Mouse (Mus musculus) gastrocnemius, postnatal 10 days (tissue): ENCODE measurements around the gene Apoa4. TPM values are rescaled to one million over a fixed set of nuclear protein-coding genes. Genes with fewer than 3 reads are reported as not detected.

Source experiments
- DNase-seq: peaks from one replicate; pipeline ENCODE4 v3.0.0; 2021; ENCODE audit warnings: mixed read lengths
- long read RNA-seq, 2 experiments: library from polyadenylated mRNA; stranded (forward); transcript quantifications; one replicate each; pipeline ENCODE4 v2.0.0; 2021
- total RNA-seq, 2 experiments: library from RNA; stranded (reverse); gene quantifications; 2 replicates each; pipeline ENCODE4 v1.2.3; 2021

Gene Apoa4
- total RNA-seq = not detected
- long read RNA-seq, experiment 1 = 0 reads
- long read RNA-seq, experiment 2 = 0 reads

DNA sequence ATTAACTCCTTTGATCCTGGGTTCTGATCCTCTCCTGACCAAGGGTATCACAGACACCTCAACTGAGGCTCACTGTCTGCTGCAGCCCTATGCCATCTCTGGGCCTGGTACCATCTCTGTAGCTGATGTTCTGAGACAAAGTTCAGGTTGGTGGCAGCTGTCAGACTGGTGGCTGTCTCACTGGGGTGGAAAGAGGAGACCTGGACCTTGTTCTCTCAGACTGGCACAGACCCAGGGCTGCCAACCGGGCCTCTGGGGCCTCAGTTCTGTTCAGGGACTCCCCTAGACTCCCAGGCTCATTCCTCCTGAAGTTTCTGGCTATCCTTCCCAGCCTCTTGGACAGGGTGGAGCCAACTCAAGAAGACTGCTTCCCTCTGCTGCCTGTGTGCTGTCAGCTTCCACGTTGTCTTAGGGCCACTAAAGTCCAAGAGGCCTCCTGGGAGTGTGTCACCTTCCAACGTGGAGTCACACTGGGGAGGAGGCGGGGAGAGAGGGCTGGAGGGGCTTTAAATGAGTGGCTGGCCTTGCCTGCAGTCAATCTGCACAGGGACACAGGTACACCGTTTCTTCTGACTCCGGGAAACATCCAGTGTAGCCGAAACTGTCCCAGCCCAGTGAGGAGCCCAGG lies at the start of gene Apoa4:
Apoa4 (plus strand) TSS at position 171 of the 628 bp plus-strand sequence.
- no peak for DNase-seq

DNA sequence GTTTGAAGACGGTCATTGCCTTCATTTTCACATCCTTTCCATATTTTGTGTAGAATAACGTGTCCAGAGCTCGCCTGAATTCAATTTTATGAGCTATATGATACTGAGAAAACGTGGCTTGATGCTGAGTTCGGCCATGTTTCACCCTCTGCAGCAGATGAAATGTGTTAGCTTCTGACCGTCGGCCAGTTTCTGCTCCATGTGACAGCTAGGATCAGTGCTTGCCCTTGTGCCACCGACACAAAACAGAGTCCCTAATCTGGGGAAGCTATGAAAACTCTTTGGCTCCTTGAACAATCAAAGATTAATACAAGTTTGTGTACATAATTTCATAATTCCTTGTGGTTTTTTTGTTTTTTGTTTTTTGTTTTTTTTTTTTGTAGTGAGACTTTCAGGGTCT lies 49.3 kb upstream of the Apoa4 start:
- DNase-seq = no peak

- DNase-seq = no peak
Measured at GRCm38 (mm10) chr9:46191644-46192043, 48.9 kb upstream of the Apoa4 start.

DNA sequence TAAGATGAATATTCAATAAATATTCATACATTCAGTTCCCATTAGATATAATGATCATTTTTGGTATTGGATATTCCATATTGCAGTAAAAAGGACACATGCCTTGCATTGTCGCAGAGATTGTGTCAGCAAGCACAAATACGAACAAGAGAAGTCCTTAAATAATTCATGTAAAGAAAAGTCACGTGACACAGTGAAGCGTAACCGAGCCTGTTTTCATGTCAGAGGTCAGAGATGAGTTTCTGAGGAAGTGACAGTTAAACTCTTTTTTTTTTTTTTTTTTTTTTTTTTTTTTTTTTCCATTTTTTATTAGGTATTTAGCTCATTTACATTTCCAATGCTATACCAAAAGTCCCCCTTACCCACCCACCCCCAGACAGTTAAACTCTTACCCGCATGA lies 47.9 kb upstream of the Apoa4 start:
- no peak for DNase-seq

DNA sequence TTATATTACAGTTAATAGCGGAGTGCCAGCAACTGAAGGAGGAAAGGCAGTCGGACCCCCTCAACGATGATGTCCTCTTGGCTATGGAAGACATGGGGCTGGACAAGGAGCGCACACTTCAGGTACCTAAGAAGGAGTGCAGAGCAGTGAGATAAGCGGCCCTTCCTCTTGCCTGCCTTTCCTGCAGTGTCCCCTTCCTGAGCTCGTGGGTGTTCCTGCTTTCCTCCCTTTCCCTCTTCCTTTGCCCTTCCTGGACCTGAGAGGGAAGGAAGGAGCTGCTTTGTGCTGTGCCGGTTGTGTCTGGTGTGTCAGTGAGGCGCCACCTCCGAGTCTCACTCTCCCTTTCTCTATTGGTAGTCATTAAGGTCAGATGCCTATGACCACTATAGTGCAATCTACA lies 45.7 kb upstream of the Apoa4 start:
- DNase-seq = no peak

GRCm38 (mm10) chr9:46196699-46197169 lies 43.8 kb upstream of the Apoa4 start:
- DNase-seq = no peak

- DNase-seq = no peak
Measured at GRCm38 (mm10) chr9:46198461-46198860, 42.0 kb upstream of the Apoa4 start.

GRCm38 (mm10) chr9:46198936-46199335 lies 41.6 kb upstream of the Apoa4 start:
- no peak for DNase-seq

GRCm38 (mm10) chr9:46199609-46200008 lies 40.9 kb upstream of the Apoa4 start:
- DNase-seq = no peak

GRCm38 (mm10) chr9:46206834-46207500 lies 33.5 kb upstream of the Apoa4 start:
- DNase-seq = no peak

GRCm38 (mm10) chr9:46207501-46207869 lies 33.0 kb upstream of the Apoa4 start:
- DNase-seq = no peak

DNA sequence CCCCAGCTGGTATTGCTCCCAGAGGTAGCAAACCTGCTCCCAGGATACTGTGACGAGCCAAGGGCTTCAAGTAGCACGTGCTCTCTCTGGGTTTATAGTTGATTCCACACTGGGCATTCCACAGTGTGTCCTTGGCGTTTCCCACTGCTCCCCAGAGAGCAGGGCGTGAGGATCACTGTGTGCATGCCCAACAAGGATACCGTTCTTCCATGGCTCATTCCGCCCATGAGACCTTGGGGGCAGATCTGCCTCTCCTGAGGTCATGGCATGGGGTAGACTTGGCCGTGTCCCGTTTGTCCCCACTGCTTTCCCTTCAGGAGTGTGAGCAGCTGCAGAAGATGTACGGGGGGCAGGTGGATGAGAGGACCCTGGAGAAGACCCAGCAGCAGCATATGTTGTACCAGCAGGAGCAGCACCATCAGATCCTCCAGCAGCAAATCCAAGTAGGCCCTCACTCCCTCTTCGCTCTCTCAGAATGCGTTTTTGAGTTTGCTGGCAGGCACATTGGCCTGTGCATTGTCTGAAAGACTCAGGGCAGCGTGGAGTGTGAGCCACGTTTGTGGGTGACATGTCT lies 32.0 kb upstream of the Apoa4 start:
- no peak for DNase-seq

GRCm38 (mm10) chr9:46210473-46210872 lies 30.0 kb upstream of the Apoa4 start:
- no peak for DNase-seq

DNA sequence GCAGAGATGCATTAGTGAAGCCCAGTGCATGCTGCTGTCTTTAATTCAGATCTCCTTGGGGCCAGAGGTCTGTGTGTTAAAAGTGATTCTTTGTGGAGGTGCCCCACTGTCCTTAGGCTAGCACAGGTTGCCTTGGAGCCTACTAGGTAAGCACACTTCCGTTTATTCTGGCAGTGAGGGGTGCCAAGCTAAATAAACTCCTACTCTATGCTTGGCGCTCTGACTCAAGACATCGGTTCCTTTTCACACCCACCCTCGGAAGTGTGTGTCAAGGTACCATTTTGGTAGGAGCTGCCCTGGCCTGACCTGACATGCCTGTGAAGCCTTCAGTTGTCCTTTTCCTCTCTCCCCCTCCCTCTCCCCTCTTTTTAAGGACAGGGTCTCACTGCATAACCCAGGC lies 26.2 kb upstream of the Apoa4 start:
- DNase-seq = no peak

DNA sequence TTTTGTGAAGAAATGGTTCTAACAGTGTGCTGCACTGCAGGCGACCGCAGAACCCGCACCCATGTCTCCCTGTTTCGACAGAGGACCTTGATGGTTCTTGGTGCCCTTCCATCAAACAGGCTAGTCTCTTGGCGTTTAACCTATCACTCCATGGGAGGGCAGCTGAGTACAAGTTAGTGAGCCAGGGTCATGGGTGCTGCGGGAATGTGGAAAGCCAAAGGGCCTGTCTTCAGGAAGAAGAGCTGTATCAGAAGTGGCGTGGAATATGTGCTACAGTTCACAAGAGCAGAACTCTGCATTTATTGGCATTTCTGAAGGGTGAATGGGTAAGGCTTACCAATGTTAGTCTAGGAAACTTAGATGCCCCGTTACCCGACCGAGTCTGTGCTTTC lies 25.6 kb upstream of the Apoa4 start:
- DNase-seq = no peak

DNA sequence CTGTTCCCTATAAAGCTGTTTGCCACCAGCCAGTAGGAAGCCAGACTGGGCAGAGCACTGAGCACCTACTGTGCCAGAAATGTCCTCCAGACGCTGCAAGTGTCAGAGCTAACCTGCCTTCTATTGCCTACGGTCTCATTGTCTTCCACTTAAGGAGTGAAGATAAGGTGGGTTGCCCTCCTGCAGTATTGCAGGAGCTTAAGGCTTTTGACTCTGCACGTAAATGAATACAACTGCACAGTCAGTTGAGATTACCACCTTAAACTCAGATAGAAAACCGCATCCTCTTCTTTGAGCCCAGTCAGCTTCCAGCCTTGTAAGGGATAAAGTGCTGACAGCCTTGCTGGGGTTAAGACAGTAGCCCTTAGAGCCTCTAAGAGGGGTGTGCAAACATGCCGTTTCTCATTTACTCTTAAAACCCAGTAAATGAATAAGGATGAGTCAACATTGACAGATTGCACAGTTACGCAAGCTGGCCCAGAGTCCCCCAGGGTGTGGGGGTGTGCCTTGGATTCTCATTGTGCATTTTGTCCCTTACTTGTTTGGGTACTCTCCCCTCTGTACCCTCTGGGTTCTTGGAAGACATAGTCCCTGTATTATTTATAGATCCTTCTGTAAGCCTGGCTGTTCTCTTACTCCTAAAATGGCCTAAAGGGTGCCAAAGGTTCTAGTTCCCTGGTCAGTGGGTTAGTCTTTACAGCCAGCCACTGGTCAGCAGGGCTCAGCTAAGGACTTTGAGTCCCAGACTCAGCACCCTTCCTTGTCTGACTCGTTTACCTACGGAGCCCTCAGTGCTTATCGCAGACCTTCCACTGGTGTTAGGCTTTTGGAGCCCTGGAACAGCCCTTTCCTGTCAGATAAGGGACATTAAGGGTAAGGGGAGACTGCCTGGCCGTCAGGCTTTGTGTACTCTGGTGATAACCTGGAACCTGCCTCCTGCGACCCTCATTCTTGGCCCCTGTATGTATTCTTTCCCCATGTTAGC lies 24.9 kb upstream of the Apoa4 start:
- no peak for DNase-seq

DNA sequence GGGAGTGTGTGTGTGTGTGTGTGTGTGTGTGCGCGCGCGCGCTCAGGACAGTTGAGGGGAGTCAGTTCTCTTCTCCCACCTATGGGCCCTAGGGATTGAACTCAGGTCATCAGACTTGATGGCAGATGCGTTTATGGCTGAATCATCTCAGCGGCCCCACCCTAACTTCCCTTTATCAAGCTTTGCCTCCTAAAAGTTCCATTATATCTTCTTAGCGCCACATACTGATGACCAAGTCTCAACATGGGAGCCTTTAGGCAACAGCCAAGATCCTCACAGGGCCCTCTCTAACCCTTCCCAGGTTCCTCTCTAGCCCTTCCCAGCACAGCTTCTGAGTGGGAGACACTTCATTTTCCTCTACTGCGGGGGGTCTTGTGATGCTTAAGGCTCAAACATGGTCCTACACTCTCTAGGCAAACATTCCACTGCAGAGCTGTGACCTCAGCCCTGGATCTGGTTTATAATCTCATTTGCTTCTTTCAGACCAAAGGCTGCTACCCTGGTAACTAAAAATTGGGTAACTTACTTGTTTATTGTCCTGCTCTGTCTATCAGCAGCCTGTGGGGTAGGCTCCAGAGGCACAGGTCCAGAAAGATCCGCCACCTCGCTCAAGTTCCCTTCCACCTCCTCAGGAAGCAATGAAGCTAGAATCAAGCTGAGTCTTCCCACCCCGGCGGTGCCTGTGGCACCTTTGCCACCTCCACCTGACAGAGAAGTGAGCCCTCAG lies 23.6 kb upstream of the Apoa4 start:
- no peak for DNase-seq

DNA sequence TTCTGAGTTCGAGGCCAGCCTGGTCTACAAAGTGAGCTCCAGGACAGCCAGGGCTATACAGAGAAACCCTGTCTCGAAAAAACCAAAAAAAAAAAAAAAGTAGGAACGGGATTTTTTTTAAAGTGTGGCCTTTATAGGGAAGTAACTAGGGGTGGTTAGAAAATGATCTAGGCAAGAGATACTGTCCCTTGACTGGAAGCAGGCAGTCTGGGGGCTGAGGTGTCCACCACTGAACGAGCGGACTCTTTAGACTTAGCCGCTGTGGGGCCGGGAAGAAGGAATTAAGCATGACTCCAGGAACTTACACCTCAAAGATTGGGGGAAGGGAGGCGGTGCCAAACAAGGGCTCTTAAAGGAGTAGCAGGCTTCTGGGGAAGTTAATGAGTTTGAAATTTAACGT lies 22.3 kb upstream of the Apoa4 start:
- no peak for DNase-seq

GRCm38 (mm10) chr9:46223090-46223489 lies 17.4 kb upstream of the Apoa4 start:
- no peak for DNase-seq

- no peak for DNase-seq
Measured at GRCm38 (mm10) chr9:46224101-46224500, 16.4 kb upstream of the Apoa4 start.

- no peak for DNase-seq
Measured at GRCm38 (mm10) chr9:46224945-46225660, 15.4 kb upstream of the Apoa4 start.
